Mouse (Mus musculus) left cerebral cortex, adult 18-20 months (tissue): ENCODE measurements around the gene Amdhd2. TPM values are rescaled to one million over a fixed set of nuclear protein-coding genes. Genes with fewer than 3 reads are reported as not detected.

Experiments
- DNase-seq, 2 experiments: peaks; one replicate each; pipeline ENCODE4 v3.0.0; 2021 to 2022; ENCODE audit warnings: low spot score in 2 of 2, mixed read lengths in 1 of 2
- total RNA-seq, 2 experiments: library from RNA; stranded (reverse); gene quantifications; 2 replicates each; pipeline ENCODE4 v1.2.3; 2021

Gene Amdhd2
- total RNA-seq, 2 experiments from 2014 or later, result 27.3 to 38.0 TPM

- DNase-seq, result peak; percentile 8 to 26
Measured at GRCm38 (mm10) chr17:24113031-24113430, 50.5 kb downstream of the Amdhd2 start.

- no peak for DNase-seq
Measured at GRCm38 (mm10) chr17:24111256-24111655, 52.3 kb downstream of the Amdhd2 start.

DNA sequence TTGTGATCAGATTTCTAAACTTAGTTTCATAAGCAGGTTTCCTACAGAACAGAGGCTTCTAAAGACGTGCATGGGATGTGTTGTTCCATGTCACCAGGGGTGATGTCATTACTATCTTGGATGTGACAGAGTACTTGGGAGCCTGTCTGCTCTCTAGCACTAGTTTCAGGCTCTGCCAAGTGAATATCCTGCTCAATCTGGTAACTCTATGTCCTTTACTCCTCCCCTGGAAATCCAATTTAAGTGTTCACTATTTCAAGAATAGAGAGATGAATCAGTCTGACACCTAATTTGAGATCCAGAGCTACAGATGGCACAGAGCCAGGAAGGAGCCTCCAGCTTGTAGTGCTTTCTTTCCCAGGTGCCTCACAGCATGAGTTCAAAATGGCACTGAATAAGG lies 54.7 kb downstream of the Amdhd2 start:
- peak; percentile 33 to 43 for DNase-seq

Other genes starting within 250 kb of the Amdhd2 start
- not detected for gene Dcpp3, start 246.3 kb downstream of the Amdhd2 start, total RNA-seq
- not detected for gene Sbp, start 222.1 kb downstream of the Amdhd2 start, total RNA-seq
- gene Sbpl, start 208.5 kb downstream of the Amdhd2 start, total RNA-seq, result not detected
- gene Prss30, start 183.2 kb downstream of the Amdhd2 start, total RNA-seq, result under 1 TPM in 1 of 2 experiments, not detected in 1; 0.45 TPM
- gene Prss22, start 165.7 kb downstream of the Amdhd2 start, total RNA-seq, result 1 to 10 TPM; 1.5 to 2.0 TPM
- not detected for gene Prss27, start 125.6 kb downstream of the Amdhd2 start, total RNA-seq
- 10 to 100 TPM; 22.5 to 23.8 TPM for gene Kctd5, start 90.3 kb downstream of the Amdhd2 start, total RNA-seq
- 100 to 1,000 TPM; 114 to 120 TPM for gene Pdpk1, start 12.8 kb downstream of the Amdhd2 start, total RNA-seq
- 1,000 to 10,000 TPM; 1,209 to 1,218 TPM for gene Atp6v0c, start 5.9 kb upstream of the Amdhd2 start, total RNA-seq
- gene Tbc1d24, start 41.8 kb upstream of the Amdhd2 start, total RNA-seq, result 10 to 100 TPM; 62.8 to 66.6 TPM
- 1 to 10 TPM; 8.1 to 8.5 TPM for gene Ntn3, start 45.8 kb upstream of the Amdhd2 start, total RNA-seq
- 10 to 100 TPM in 1 of 2 experiments, 1 to 10 TPM in 1; 9.0 to 10.4 TPM for gene Tedc2, start 57.1 kb upstream of the Amdhd2 start, total RNA-seq
- 1 to 10 TPM; 7.1 to 8.1 TPM for gene Ccnf, start 87.7 kb upstream of the Amdhd2 start, total RNA-seq
- 1 to 10 TPM in 1 of 2 experiments, under 1 TPM in 1; 0.91 to 1.3 TPM for gene Abca17, start 187.3 kb upstream of the Amdhd2 start, total RNA-seq
- gene Abca3, start 188.2 kb upstream of the Amdhd2 start, total RNA-seq, result 10 to 100 TPM; 66.5 to 69.8 TPM